Mouse (Mus musculus): ENCODE measurements around the gene Wtip. TPM values are rescaled to one million over a fixed set of nuclear protein-coding genes. Genes with fewer than 3 reads are reported as not detected.

Gene Wtip
- polyA plus RNA-seq, 1 experiment from 2014 or later, result 7.8 TPM

GRCm38 (mm10) chr7:34164671-34165070, 31.6 kb upstream of the Wtip start:
- no peak for DNase-seq (ENCODE audit: low spot score)
- peaks cover 59% of the 10 kb centered on the region for H3K36me3 ChIP-seq (ENCODE audit: control insufficient read depth, insufficient read depth, low read length)
- H3K9ac ChIP-seq (ENCODE audit: low read depth, low read length), result no peak overlapping the region

GRCm38 (mm10) chr7:34159167-34159566, 26.1 kb upstream of the Wtip start:
- no peak overlapping the region for H3K4me2 ChIP-seq (ENCODE audit: low read depth, low read length)
- no peak overlapping the region for H3K4me3 ChIP-seq (ENCODE audit: low read depth, low read length)
- peaks cover 96% of the 10 kb centered on the region for H3K36me3 ChIP-seq (ENCODE audit: control insufficient read depth, insufficient read depth, low read length)
- ATAC-seq (ENCODE audit: low read depth) (no peak), DNase-seq (ENCODE audit: low spot score) (no peak)
- H3K9me3 ChIP-seq (ENCODE audit: control insufficient read depth, low read length), result no peaks in the 10 kb centered on the region
- 89% methylated on average over 3 of the region's 3 CpGs for WGBS
- H3K9ac ChIP-seq (ENCODE audit: low read depth, low read length), result no peak overlapping the region
- H3K4me1 ChIP-seq (ENCODE audit: control insufficient read depth, insufficient read depth, low read length), result no peaks in the 10 kb centered on the region
- H3K27ac ChIP-seq (replicated peaks; ENCODE audit: low read depth, low read length), result no peak overlapping the region
- H3K27me3 ChIP-seq (replicated peaks; ENCODE audit: control insufficient read depth, insufficient read depth, low read length), result no peaks in the 10 kb centered on the region

More at GRCm38 (mm10) chr7:34164671-34165070, 31.6 kb upstream of the Wtip start:
- H3K4me3 ChIP-seq (ENCODE audit: low read depth, low read length), result no peak overlapping the region
- H3K27ac ChIP-seq (replicated peaks; ENCODE audit: low read depth, low read length), result no peak overlapping the region
- no peaks in the 10 kb centered on the region for H3K27me3 ChIP-seq (replicated peaks; ENCODE audit: control insufficient read depth, insufficient read depth, low read length)
- peaks cover 4% of the 10 kb centered on the region; the same call in 1 of the 2 replicates for H3K4me1 ChIP-seq (ENCODE audit: control insufficient read depth, insufficient read depth, low read length)
- WGBS, result 93% methylated on average over 7 of the region's 7 CpGs
- no peaks in the 10 kb centered on the region for H3K9me3 ChIP-seq (ENCODE audit: control insufficient read depth, low read length)
- ATAC-seq (ENCODE audit: low read depth), result no peak
- no peak overlapping the region for H3K4me2 ChIP-seq (ENCODE audit: low read depth, low read length)

- peaks cover 98% of the 10 kb centered on the region for H3K36me3 ChIP-seq (ENCODE audit: control insufficient read depth, insufficient read depth, low read length)
Observed at GRCm38 (mm10) chr7:34157994-34158393, 24.9 kb upstream of the Wtip start.

GRCm38 (mm10) chr7:34147193-34147592, 14.1 kb upstream of the Wtip start:
- Histone ChIP-seq H3K9ac (ENCODE audit: low read depth, low read length) (no peak overlapping the region), H3K4me2 (ENCODE audit: low read depth, low read length) (no peak overlapping the region), H3K4me3 (ENCODE audit: low read depth, low read length) (no peak overlapping the region), H3K4me1 (ENCODE audit: control insufficient read depth, insufficient read depth, low read length) (no peaks in the 10 kb centered on the region), H3K27ac (replicated peaks; ENCODE audit: low read depth, low read length) (no peak overlapping the region), H3K27me3 (replicated peaks; ENCODE audit: control insufficient read depth, insufficient read depth, low read length) (no peaks in the 10 kb centered on the region), H3K36me3 (ENCODE audit: control insufficient read depth, insufficient read depth, low read length) (peaks cover 100% of the 10 kb centered on the region), H3K9me3 (ENCODE audit: control insufficient read depth, low read length) (0 out of 2 replicates have a peak, but pooled peaks cover 10% of the 10 kb centered on the region)
- no peak for DNase-seq (ENCODE audit: low spot score)
- no peak for ATAC-seq (ENCODE audit: low read depth)
- WGBS, result 91% methylated on average over 4 of the region's 4 CpGs

More at GRCm38 (mm10) chr7:34157994-34158393, 24.9 kb upstream of the Wtip start:
- DNase-seq (ENCODE audit: low spot score) (no peak), ATAC-seq (ENCODE audit: low read depth) (no peak)
- no peak overlapping the region for H3K4me3 ChIP-seq (ENCODE audit: low read depth, low read length)
- H3K4me1 ChIP-seq (ENCODE audit: control insufficient read depth, insufficient read depth, low read length), result no peaks in the 10 kb centered on the region
- H3K27me3 ChIP-seq (replicated peaks; ENCODE audit: control insufficient read depth, insufficient read depth, low read length), result no peaks in the 10 kb centered on the region
- WGBS, result 89% methylated on average over 3 of the region's 3 CpGs
- no peaks in the 10 kb centered on the region for H3K9me3 ChIP-seq (ENCODE audit: control insufficient read depth, low read length)
- H3K4me2 ChIP-seq (ENCODE audit: low read depth, low read length), result no peak overlapping the region
- H3K9ac ChIP-seq (ENCODE audit: low read depth, low read length), result no peak overlapping the region
- H3K27ac ChIP-seq (replicated peaks; ENCODE audit: low read depth, low read length), result no peak overlapping the region

- ATAC-seq (ENCODE audit: low read depth), result no peak
Observed at GRCm38 (mm10) chr7:34141123-34141522, 8.1 kb upstream of the Wtip start.

GRCm38 (mm10) chr7:34139493-34139892, 6.4 kb upstream of the Wtip start:
- Histone ChIP-seq H3K9me3 (ENCODE audit: control insufficient read depth, low read length) (no peaks in the 10 kb centered on the region), H3K4me2 (ENCODE audit: low read depth, low read length) (no peak overlapping the region), H3K27me3 (replicated peaks; ENCODE audit: control insufficient read depth, insufficient read depth, low read length) (no peaks in the 10 kb centered on the region), H3K9ac (ENCODE audit: low read depth, low read length) (no peak overlapping the region), H3K36me3 (ENCODE audit: control insufficient read depth, insufficient read depth, low read length) (peaks cover 46% of the 10 kb centered on the region), H3K4me3 (ENCODE audit: low read depth, low read length) (no peak overlapping the region), H3K27ac (replicated peaks; ENCODE audit: low read depth, low read length) (no peak overlapping the region), H3K4me1 (ENCODE audit: control insufficient read depth, insufficient read depth, low read length) (no peaks in the 10 kb centered on the region)
- ATAC-seq (ENCODE audit: low read depth) (peak; percentile 42), DNase-seq (ENCODE audit: low spot score) (no peak)
- 88% methylated on average over 6 of the region's 6 CpGs for WGBS

More at GRCm38 (mm10) chr7:34141123-34141522, 8.1 kb upstream of the Wtip start:
- Histone ChIP-seq H3K27me3 (replicated peaks; ENCODE audit: control insufficient read depth, insufficient read depth, low read length) (no peaks in the 10 kb centered on the region), H3K9me3 (ENCODE audit: control insufficient read depth, low read length) (no peaks in the 10 kb centered on the region), H3K9ac (ENCODE audit: low read depth, low read length) (no peak overlapping the region), H3K27ac (replicated peaks; ENCODE audit: low read depth, low read length) (no peak overlapping the region), H3K4me3 (ENCODE audit: low read depth, low read length) (no peak overlapping the region), H3K4me2 (ENCODE audit: low read depth, low read length) (no peak overlapping the region), H3K4me1 (ENCODE audit: control insufficient read depth, insufficient read depth, low read length) (no peaks in the 10 kb centered on the region), H3K36me3 (ENCODE audit: control insufficient read depth, insufficient read depth, low read length) (peaks cover 63% of the 10 kb centered on the region)
- no peak for DNase-seq (ENCODE audit: low spot score)
- 96% methylated on average over 13 of the region's 13 CpGs for WGBS

GRCm38 (mm10) chr7:34134336-34134735, 1.3 kb upstream of the Wtip start:
- ATAC-seq (ENCODE audit: low read depth) (no peak), DNase-seq (ENCODE audit: low spot score) (no peak)
- Histone ChIP-seq H3K9ac (ENCODE audit: low read depth, low read length) (no peak overlapping the region), H3K4me3 (ENCODE audit: low read depth, low read length) (no peak overlapping the region), H3K27ac (replicated peaks; ENCODE audit: low read depth, low read length) (0 out of 2 replicates have a peak overlapping the region, but pooled peaks have one; percentile 22), H3K9me3 (ENCODE audit: control insufficient read depth, low read length) (no peaks in the 10 kb centered on the region), H3K27me3 (replicated peaks; ENCODE audit: control insufficient read depth, insufficient read depth, low read length) (no peaks in the 10 kb centered on the region), H3K4me2 (ENCODE audit: low read depth, low read length) (no peak overlapping the region), H3K4me1 (ENCODE audit: control insufficient read depth, insufficient read depth, low read length) (peaks cover 18% of the 10 kb centered on the region), H3K36me3 (ENCODE audit: control insufficient read depth, insufficient read depth, low read length) (no peaks in the 10 kb centered on the region)
- WGBS, result 69% methylated on average over 2 of the region's 2 CpGs

- Histone ChIP-seq H3K27me3 (replicated peaks; ENCODE audit: control insufficient read depth, insufficient read depth, low read length) (no peaks in the 10 kb centered on the region), H3K4me2 (ENCODE audit: low read depth, low read length) (peak overlapping the region; percentile 71), H3K4me1 (ENCODE audit: control insufficient read depth, insufficient read depth, low read length) (peaks cover 18% of the 10 kb centered on the region), H3K27ac (replicated peaks; ENCODE audit: low read depth, low read length) (peak overlapping the region; percentile 89), H3K4me3 (ENCODE audit: low read depth, low read length) (peak overlapping the region; percentile 91), H3K9me3 (ENCODE audit: control insufficient read depth, low read length) (0 out of 2 replicates have a peak, but pooled peaks cover 2% of the 10 kb centered on the region), H3K36me3 (ENCODE audit: control insufficient read depth, insufficient read depth, low read length) (peaks cover 2% of the 10 kb centered on the region; the same call in 1 of the 2 replicates), H3K9ac (ENCODE audit: low read depth, low read length) (peak overlapping the region; percentile 96)
- peak; percentile 77 for ATAC-seq (ENCODE audit: low read depth)
- 0% methylated on average over 17 of the region's 116 CpGs for WGBS
- DNase-seq (ENCODE audit: low spot score), result peak; percentile 42
Observed at GRCm38 (mm10) chr7:34132355-34133079, 551 bp downstream of the Wtip start.

Measured in embryonic facial prominence, embryonic 14.5 days (tissue).